Mouse (Mus musculus): ENCODE results near the gene Hoxb4.

DNA sequence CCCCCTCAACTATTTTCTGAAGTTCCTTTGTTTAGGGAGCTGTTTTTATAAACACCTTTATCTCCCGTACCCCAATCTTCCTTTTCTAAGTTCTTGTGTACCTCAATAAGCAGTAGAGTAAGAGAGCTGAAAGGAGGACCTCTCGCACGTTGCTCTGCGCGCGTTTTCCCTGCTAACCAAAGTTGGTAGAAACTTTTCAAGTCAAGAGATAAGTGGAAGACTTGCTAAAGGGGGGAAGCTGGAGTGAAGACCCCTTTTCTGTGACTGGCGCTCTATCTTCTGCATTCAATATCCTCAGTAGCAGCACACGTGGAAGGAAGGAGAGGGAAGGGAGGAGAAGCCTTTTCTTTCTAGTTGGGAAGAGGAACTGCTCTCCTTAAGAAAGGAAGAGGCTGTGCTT, 6.9 kb downstream of the Hoxb4 start:
- TF ChIP-seq MEF2A (IDR thresholded peaks at IDR 0.05; ENCODE audit: borderline replicate concordance, low read depth, low read length) (no peak), IRF4 (IDR thresholded peaks at IDR 0.05; ENCODE audit: low read depth, low read length) (no peak), POLR2A (IDR thresholded peaks at IDR 0.05; ENCODE audit: low read depth, low read length) (no peak), CTCF (conservative IDR thresholded peaks at IDR 0.05 in 1 of 2, IDR thresholded peaks at IDR 0.05 in 1 of 2; ENCODE audit: low read depth in 2 of 2, low read length in 2 of 2) (no peak), MYC (IDR thresholded peaks at IDR 0.05; ENCODE audit: low read depth, low read length) (no peak), MAX (IDR thresholded peaks at IDR 0.05; ENCODE audit: low read length) (no peak), GABPA (IDR thresholded peaks at IDR 0.05; ENCODE audit: insufficient replicate concordance, low read depth, low read length) (no peak), MXI1 (IDR thresholded peaks at IDR 0.05; ENCODE audit: low read depth, low read length) (no peak), TBP (conservative IDR thresholded peaks at IDR 0.05; ENCODE audit: low read depth, low read length) (no peak), EP300 (IDR thresholded peaks at IDR 0.05; ENCODE audit: low read length) (no peak), ZC3H11A (IDR thresholded peaks at IDR 0.05; ENCODE audit: low read depth, low read length) (no peak), ZKSCAN1 (IDR thresholded peaks at IDR 0.05; ENCODE audit: borderline replicate concordance, low read depth, low read length) (no peak)
